ENCODE assay signal across 10 mouse cellular contexts in genomic region chr1:136227870-136228269, GRCm38 (mm10). TPM values are rescaled to one million over a fixed set of nuclear protein-coding genes. Genes with fewer than 3 reads are reported as not detected.
DNase-seq lines count a peak whose midpoint lies in the region; ATAC-seq and TF ChIP-seq lines count a peak whose summit lies in the region.
"Had no signal": no experiment of that assay in that cellular context is flagged by ENCODE, and none has a peak within 500 bp of the region (broad histone marks: within the 10 kb centered on the region; RNA-seq: fewer than 3 reads in every experiment).

No protein-coding gene starts in this region.

- no peak overlapping the region for H3ac ChIP-seq in myocyte (ENCODE audit: control insufficient read depth, insufficient read length)

- no peak for TF ChIP-seq POLR2A in myocyte (IDR thresholded peaks at IDR 0.05; ENCODE audit: insufficient read length, low read depth)

- peaks cover 39% of the 10 kb centered on the region for H3K79me2 ChIP-seq in myocyte (ENCODE audit: control insufficient read depth, insufficient read depth)

- H3K9ac ChIP-seq in midbrain, embryonic 14.5 days (replicated peaks; ENCODE audit: low read length): no peak overlapping the region
- peak overlapping the region; percentile 69; the same call in 1 of the 2 replicates for H3K9ac ChIP-seq in intestine, embryonic 16.5 days (ENCODE audit: low read depth, low read length)

- no peak for ATAC-seq in midbrain, embryonic 14.5 days (ENCODE audit: low FRiP score, low TSS enrichment)
- peak; percentile 2; the same call in 1 of the 2 replicates for ATAC-seq in intestine, embryonic 16.5 days

- H3K4me2 ChIP-seq in midbrain, embryonic 14.5 days (ENCODE audit: low read length): no peak overlapping the region
- peak overlapping the region; percentile 88 for H3K4me2 ChIP-seq in intestine, embryonic 16.5 days (ENCODE audit: low read depth, low read length)
- H3K4me2 ChIP-seq in myocyte (ENCODE audit: low read depth): peak overlapping the region; percentile 90

- H3K4me3 ChIP-seq in midbrain, embryonic 10.5 days: no peak overlapping the region
- H3K4me3 ChIP-seq in midbrain, embryonic 14.5 days (replicated peaks; ENCODE audit: low read depth, low read length): no peak overlapping the region
- H3K4me3 ChIP-seq in intestine, embryonic 16.5 days (ENCODE audit: low read length): peak overlapping the region; percentile 25
- no peak overlapping the region for H3K4me3 ChIP-seq in myocyte

- 81% methylated on average over 4 of the region's 4 CpGs for WGBS in midbrain, embryonic 10.5 days
- WGBS in midbrain, embryonic 14.5 days: 71% methylated on average over 4 of the region's 4 CpGs
- WGBS in intestine, embryonic 16.5 days: 41% methylated on average over 4 of the region's 4 CpGs

- no peaks in the 10 kb centered on the region for H3K9me3 ChIP-seq in midbrain, embryonic 10.5 days (replicated peaks)
- H3K9me3 ChIP-seq in midbrain, embryonic 14.5 days (ENCODE audit: control insufficient read depth, low read length): no peaks in the 10 kb centered on the region
- H3K9me3 ChIP-seq in intestine, embryonic 16.5 days (ENCODE audit: control insufficient read depth, low read length): no peaks in the 10 kb centered on the region

- peak; percentile 58 to 68 for DNase-seq in cerebellum, postnatal 14 days
- DNase-seq in cerebellum, adult 11-12 months: no peak
- DNase-seq in midbrain, embryonic 10.5 days (ENCODE audit: low spot score): no peak
- DNase-seq in midbrain, embryonic 14.5 days: no peak
- no peak for DNase-seq in embryo, embryonic 11 days
- no peak for DNase-seq in embryo, embryonic 10 days (ENCODE audit: low spot score)
- DNase-seq: gastrocnemius, postnatal 25 days had no signal

- H3K36me3 ChIP-seq in midbrain, embryonic 10.5 days: peaks cover 46% of the 10 kb centered on the region
- no peaks in the 10 kb centered on the region; the same call in 1 of the 2 replicates for H3K36me3 ChIP-seq in midbrain, embryonic 14.5 days (ENCODE audit: control insufficient read depth, insufficient read depth, low read length)
- H3K36me3 ChIP-seq in intestine, embryonic 16.5 days (ENCODE audit: control insufficient read depth, insufficient read depth, low read length): peaks cover 10% of the 10 kb centered on the region
- peaks cover 10% of the 10 kb centered on the region for H3K36me3 ChIP-seq in myocyte (ENCODE audit: control insufficient read depth, insufficient read depth)

- peaks cover 63% of the 10 kb centered on the region for H3K4me1 ChIP-seq in midbrain, embryonic 10.5 days
- H3K4me1 ChIP-seq in midbrain, embryonic 14.5 days (ENCODE audit: control insufficient read depth, insufficient read depth, low read length): peaks cover 48% of the 10 kb centered on the region
- H3K4me1 ChIP-seq in intestine, embryonic 16.5 days (ENCODE audit: control insufficient read depth, insufficient read depth, low read length): peaks cover 62% of the 10 kb centered on the region

- H3K27ac ChIP-seq in midbrain, embryonic 10.5 days (replicated peaks): peak overlapping the region; percentile 79
- H3K27ac ChIP-seq in midbrain, embryonic 14.5 days (replicated peaks; ENCODE audit: low read depth, low read length): no peak overlapping the region
- H3K27ac ChIP-seq in intestine, embryonic 16.5 days (ENCODE audit: low read length): peak overlapping the region; percentile 97

- H3K27me3 ChIP-seq in midbrain, embryonic 10.5 days (ENCODE audit: low read depth, poor library complexity, severe bottlenecking): peaks cover 73% of the 10 kb centered on the region
- peaks cover 10% of the 10 kb centered on the region; the same call in 1 of the 2 replicates for H3K27me3 ChIP-seq in midbrain, embryonic 14.5 days (ENCODE audit: control insufficient read depth, insufficient read depth, low read length)
- no peaks in the 10 kb centered on the region for H3K27me3 ChIP-seq in intestine, embryonic 16.5 days (replicated peaks; ENCODE audit: control insufficient read depth, insufficient read depth, low read length)
- H3K27me3 ChIP-seq in myocyte (ENCODE audit: control insufficient read depth, insufficient read depth, insufficient read length): no peaks in the 10 kb centered on the region

TF ChIP-seq in myocyte, 11 proteins besides CTCF, POLR2A, EP300 and RAD21:
- TF ChIP-seq USF1 (IDR thresholded peaks at IDR 0.05; ENCODE audit: low read depth) (no peak), MAX (IDR thresholded peaks at IDR 0.05; ENCODE audit: low read depth) (no peak), REST (IDR thresholded peaks at IDR 0.05; ENCODE audit: insufficient read depth, insufficient read length) (no peak), TCF3 (IDR thresholded peaks at IDR 0.05; ENCODE audit: insufficient read length, low read depth) (no peak), MYOD1 (IDR thresholded peaks at IDR 0.05; ENCODE audit: control insufficient read depth in 1 of 3, insufficient read length in 2 of 3, low read depth in 2 of 3) (no peak), TCF12 (IDR thresholded peaks at IDR 0.05; ENCODE audit: insufficient read depth, poor library complexity, severe bottlenecking) (no peak), MYOG (IDR thresholded peaks at IDR 0.05; ENCODE audit: control insufficient read depth in 1 of 3, insufficient read depth in 1 of 3, insufficient read length in 2 of 3, low read depth in 2 of 3) (no peak), CEBPB (IDR thresholded peaks at IDR 0.05; ENCODE audit: insufficient read depth, poor library complexity, severe bottlenecking) (no peak), SRF (IDR thresholded peaks at IDR 0.05; ENCODE audit: control insufficient read depth, insufficient read length, low read depth) (no peak), E2F4 (IDR thresholded peaks at IDR 0.05; ENCODE audit: insufficient read depth) (no peak), POLR2AphosphoS2 (IDR thresholded peaks at IDR 0.05; ENCODE audit: insufficient read length, low read depth) (no peak)
TF ChIP-seq in myocyte: peak in this region for 0.

RNA-seq across cellular contexts. Expression of gene Inava, which starts 6.2 kb away (rescaled TPM):
- polyA plus RNA-seq in midbrain, embryonic 10.5 days (2016; fragmentation: Nextera tagmentation; extraction: Ambion mirVana): 17.6 and 18.8 TPM in 2 replicates
- polyA plus RNA-seq in midbrain, embryonic 14.5 days (2014; fragmentation: Nextera tagmentation; extraction: Ambion mirVana): 1.6 and 2.6 TPM in 2 replicates
- polyA plus RNA-seq in intestine, embryonic 16.5 days (2015; fragmentation: Nextera tagmentation; extraction: Ambion mirVana): 32.6 and 33.4 TPM in 2 replicates
- 11.1 TPM for polyA plus RNA-seq in myocyte (2012; fragmentation: generic; extraction: Trizol)

RNA-seq across cellular contexts. Expression of gene Mroh3, which starts 15.2 kb away (rescaled TPM):
- 0.22 TPM in 1 of 2 replicates, not detected in the other for polyA plus RNA-seq in midbrain, embryonic 10.5 days (2016; fragmentation: Nextera tagmentation; extraction: Ambion mirVana)
- polyA plus RNA-seq in midbrain, embryonic 14.5 days (2014; fragmentation: Nextera tagmentation; extraction: Ambion mirVana): 0.34 and 0.59 TPM in 2 replicates
- 0.28 and 0.56 TPM in 2 replicates for polyA plus RNA-seq in intestine, embryonic 16.5 days (2015; fragmentation: Nextera tagmentation; extraction: Ambion mirVana)
- 0.16 TPM for polyA plus RNA-seq in myocyte (2012; fragmentation: generic; extraction: Trizol)
- polyA plus RNA-seq: spleen, adult 2 months had no signal

RNA-seq across cellular contexts. Expression of gene Gpr25, which starts 32.8 kb away (rescaled TPM):
- not detected in 2 replicates for polyA plus RNA-seq in midbrain, embryonic 10.5 days (2016; fragmentation: Nextera tagmentation; extraction: Ambion mirVana)
- 1.4 TPM in 1 of 2 replicates, not detected in the other for polyA plus RNA-seq in midbrain, embryonic 14.5 days (2014; fragmentation: Nextera tagmentation; extraction: Ambion mirVana)
- not detected in 2 replicates for polyA plus RNA-seq in intestine, embryonic 16.5 days (2015; fragmentation: Nextera tagmentation; extraction: Ambion mirVana)
- 0.18 TPM for polyA plus RNA-seq in myocyte (2012; fragmentation: generic; extraction: Trizol)

Comparison
In these comparisons a context has a peak if more than half of its experiments do, and no peak if none do; other contexts are left out.
1. DNase-seq: peak in cerebellum, postnatal 14 days (2 of 2); none in cerebellum, adult 11-12 months (single experiment), midbrain, embryonic 10.5 days (single experiment), midbrain, embryonic 14.5 days (single experiment), embryo, embryonic 11 days (single experiment) and embryo, embryonic 10 days (single experiment).